Mouse (Mus musculus): Measurements from ENCODE around the gene Vmn1r54.

DNA sequence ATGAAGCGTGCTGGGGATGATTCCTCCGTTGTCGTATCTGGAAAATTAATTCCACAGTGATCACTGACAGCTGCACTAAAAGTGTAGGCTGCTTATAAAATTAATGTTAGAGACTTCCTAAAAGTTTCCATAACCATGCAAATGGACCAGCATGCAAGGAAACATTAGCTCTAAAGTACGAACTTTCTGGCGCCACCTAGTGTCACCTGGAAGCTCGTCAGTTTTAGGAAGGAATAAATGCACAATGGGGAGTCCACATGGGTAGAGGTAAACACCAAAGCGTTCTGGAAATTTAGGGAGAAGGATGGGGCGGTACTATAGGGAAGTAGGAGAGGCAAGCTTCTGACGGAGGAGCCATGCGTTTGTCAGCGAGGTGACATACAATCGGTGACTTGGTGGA, 42.2 kb downstream of the Vmn1r54 start:
- no peak for TF ChIP-seq GATA1 (IDR thresholded peaks at IDR 0.05; ENCODE audit: low read length)
- TF ChIP-seq TAL1 (IDR thresholded peaks at IDR 0.05; ENCODE audit: low read length): no peak

Measured in erythroblast, embryonic 14.5 days (primary cell).